Mouse (Mus musculus) liver, embryonic 16.5 days (tissue): ENCODE data around the gene Tcaf2. TPM values are rescaled to one million over a fixed set of nuclear protein-coding genes. Genes with fewer than 3 reads are reported as not detected.

Experiments used
- ATAC-seq: fragments of 200-750 bp; cut with Nextera tagmentation; 2 replicates; pipeline ENCODE4 v1.8.0; 2017; ENCODE audit warnings: low read depth, mild to moderate bottlenecking, moderate number of reproducible peaks, moderate library complexity
- H3K27ac ChIP-seq: fragments of 300-500 bp; sonication (generic); 2 replicates; pipeline ENCODE4 v1.5.1; 2014; ENCODE audit warnings: mild to moderate bottlenecking, low read length
- H3K27me3 ChIP-seq: fragments of 300-500 bp; sonication (generic); 2 replicates; pipeline ENCODE4 v1.6.1; 2014; ENCODE audit warnings: low read depth, low read length, mixed read lengths; ENCODE audit not compliant: control insufficient read depth, insufficient read depth
- H3K36me3 ChIP-seq: fragments of 300-500 bp; sonication (generic); 2 replicates; pipeline ENCODE4 v1.6.1; 2014; ENCODE audit warnings: mild to moderate bottlenecking; ENCODE audit not compliant: control insufficient read depth, insufficient read depth
- H3K4me1 ChIP-seq: fragments of 300-500 bp; sonication (generic); 2 replicates; pipeline ENCODE4 v1.6.1; 2014; ENCODE audit warnings: low read depth, low read length, mixed read lengths; ENCODE audit not compliant: control insufficient read depth
- H3K4me2 ChIP-seq: fragments of 300-500 bp; sonication (generic); 2 replicates; pipeline ENCODE4 v1.6.1; 2014; ENCODE audit warnings: low read depth, low read length, mixed read lengths
- H3K4me3 ChIP-seq: fragments of 300-500 bp; sonication (generic); 2 replicates; pipeline ENCODE4 v1.5.1; 2014; ENCODE audit warnings: low read depth, mild to moderate bottlenecking, low read length
- H3K9ac ChIP-seq: fragments of 300-500 bp; sonication (generic); 2 replicates; pipeline ENCODE4 v1.6.1; 2014; ENCODE audit warnings: low read depth, low read length
- H3K9me3 ChIP-seq: fragments of 300-500 bp; sonication (generic); replicated peaks from 2 replicates; pipeline ENCODE4 v1.6.1; 2016; ENCODE audit warnings: low read length; ENCODE audit not compliant: control insufficient read depth
- WGBS: fragments of 180-500 bp; shearing (Covaris S2); extraction: QIAGEN DNeasy Blood & Tissue Kit; methylation state at CpG from one replicate; pipeline ENCODE4 v1.1.7; 2014; ENCODE audit not compliant: insufficient replicate concordance; 5-methylcytosine and 5-hydroxymethylcytosine counted together
- polyA plus RNA-seq: library from polyadenylated mRNA; unstranded; fragments of >200 nt; fragmentation: Nextera tagmentation; extraction: Ambion mirVana; gene quantifications from 2 replicates; pipeline ENCODE4 v1.2.1, GENCODE M21; 2015

Tcaf2 gene
- polyA plus RNA-seq, 1 experiment from 2014 or later: 0.22 TPM

- ATAC-seq: no peak
- H3K4me3 ChIP-seq: no peak overlapping the region
- H3K9ac ChIP-seq: no peak overlapping the region
- H3K9me3 ChIP-seq: no peaks in the 10 kb centered on the region
- H3K36me3 ChIP-seq: no peaks in the 10 kb centered on the region
- no peak overlapping the region for H3K4me2 ChIP-seq
- WGBS: 35% methylated on average over 2 of the region's 2 CpGs
- no peak overlapping the region for H3K27ac ChIP-seq
- no peaks in the 10 kb centered on the region for H3K4me1 ChIP-seq
- H3K27me3 ChIP-seq: no peaks in the 10 kb centered on the region
These were observed 16.7 kb upstream of the Tcaf2 start for GRCm38 (mm10) chr6:42661739-42662138.

DNA sequence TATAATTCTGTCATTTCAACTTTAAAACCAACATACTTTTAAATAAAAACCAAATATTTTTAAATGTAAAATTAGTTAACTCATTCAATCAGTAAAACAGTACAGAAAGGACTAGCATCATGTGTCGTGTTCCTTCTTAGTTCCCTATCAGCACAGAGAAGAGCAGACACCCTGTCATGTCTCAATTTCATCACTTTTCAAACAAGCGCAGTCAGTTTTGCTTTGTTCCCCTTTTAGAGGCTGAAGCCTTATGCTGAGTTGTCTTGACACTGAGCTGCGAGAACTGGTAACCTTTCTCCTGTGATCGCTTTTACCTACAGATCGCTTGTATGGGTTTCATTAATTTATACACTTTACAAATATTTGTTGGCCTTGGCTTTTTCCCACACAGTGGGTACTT is 10.7 kb downstream of the Tcaf2 start:
- Histone ChIP-seq H3K36me3 (no peaks in the 10 kb centered on the region), H3K4me2 (no peak overlapping the region), H3K27me3 (no peaks in the 10 kb centered on the region), H3K9me3 (no peaks in the 10 kb centered on the region), H3K4me1 (no peaks in the 10 kb centered on the region), H3K9ac (no peak overlapping the region), H3K27ac (no peak overlapping the region), H3K4me3 (no peak overlapping the region)
- ATAC-seq: no peak
- 50% methylated on average over 5 of the region's 5 CpGs for WGBS

- no peaks in the 10 kb centered on the region for H3K9me3 ChIP-seq
- H3K4me1 ChIP-seq: no peaks in the 10 kb centered on the region
- no peaks in the 10 kb centered on the region for H3K27me3 ChIP-seq
- H3K4me2 ChIP-seq: no peak overlapping the region
- H3K36me3 ChIP-seq: no peaks in the 10 kb centered on the region
- ATAC-seq: no peak
- no peak overlapping the region for H3K4me3 ChIP-seq
- H3K9ac ChIP-seq: no peak overlapping the region
- WGBS: 53% methylated on average over 4 of the region's 4 CpGs
- H3K27ac ChIP-seq: no peak overlapping the region
These were observed 13.7 kb downstream of the Tcaf2 start for GRCm38 (mm10) chr6:42631395-42631794.

DNA sequence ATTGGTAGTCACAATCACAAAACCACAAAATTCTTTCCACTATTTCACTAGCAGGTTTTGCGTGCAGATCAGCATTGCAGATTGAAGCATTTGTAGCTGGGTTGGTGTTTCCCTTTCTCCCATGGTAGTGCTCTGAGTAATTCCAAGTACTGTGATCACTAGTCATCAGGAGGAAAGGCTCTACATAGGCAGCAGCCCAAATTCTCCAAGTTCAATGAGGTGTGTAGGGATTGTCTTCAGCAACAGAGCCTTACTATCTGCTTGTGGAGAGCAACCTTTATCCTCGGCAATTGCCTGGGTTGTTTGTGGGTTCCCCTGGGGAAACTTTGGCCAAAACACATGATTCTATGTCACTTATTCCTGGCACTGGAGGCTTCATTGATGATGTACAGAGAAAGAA is 28.1 kb downstream of the Tcaf2 start:
- no peaks in the 10 kb centered on the region for H3K27me3 ChIP-seq
- H3K9ac ChIP-seq: no peak overlapping the region
- H3K9me3 ChIP-seq: no peaks in the 10 kb centered on the region
- 61% methylated on average over 2 of the region's 2 CpGs for WGBS
- H3K36me3 ChIP-seq: no peaks in the 10 kb centered on the region
- H3K27ac ChIP-seq: no peak overlapping the region
- H3K4me2 ChIP-seq: no peak overlapping the region
- H3K4me1 ChIP-seq: no peaks in the 10 kb centered on the region
- H3K4me3 ChIP-seq: no peak overlapping the region
- ATAC-seq: no peak

- Histone ChIP-seq H3K4me3 (no peak overlapping the region), H3K4me2 (no peak overlapping the region), H3K27ac (no peak overlapping the region), H3K36me3 (no peaks in the 10 kb centered on the region), H3K9me3 (no peaks in the 10 kb centered on the region), H3K4me1 (no peaks in the 10 kb centered on the region), H3K27me3 (no peaks in the 10 kb centered on the region), H3K9ac (no peak overlapping the region)
- no peak for ATAC-seq
These were observed 32.8 kb downstream of the Tcaf2 start for GRCm38 (mm10) chr6:42612218-42612617.

- ATAC-seq: no peak
- H3K36me3 ChIP-seq: no peaks in the 10 kb centered on the region
- H3K27me3 ChIP-seq: no peaks in the 10 kb centered on the region
- no peak overlapping the region for H3K4me2 ChIP-seq
- no peaks in the 10 kb centered on the region for H3K9me3 ChIP-seq
- no peak overlapping the region for H3K27ac ChIP-seq
- H3K4me3 ChIP-seq: no peak overlapping the region
- H3K4me1 ChIP-seq: no peaks in the 10 kb centered on the region
- no peak overlapping the region for H3K9ac ChIP-seq
- 53% methylated on average over 4 of the region's 4 CpGs for WGBS
These were observed 34.0 kb downstream of the Tcaf2 start for GRCm38 (mm10) chr6:42610954-42611522.

DNA sequence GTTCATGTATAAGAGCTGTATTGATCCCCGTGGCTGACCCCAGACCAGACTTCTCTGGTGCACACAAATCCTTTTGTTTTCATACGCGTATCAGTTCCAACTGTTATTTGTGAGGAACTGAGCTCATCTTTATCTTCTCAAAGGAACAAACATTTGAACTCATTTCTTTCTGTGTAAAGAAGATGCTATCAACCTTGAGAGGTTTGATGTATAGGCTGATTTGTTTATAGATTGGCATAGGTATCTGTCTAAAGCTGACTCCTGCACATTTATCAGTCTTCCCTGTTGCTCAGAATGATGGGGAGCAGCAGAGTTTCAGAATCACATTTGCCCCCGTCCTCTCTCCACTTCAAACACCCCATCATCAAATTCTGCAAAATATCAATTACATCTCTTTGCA is 47.5 kb downstream of the Tcaf2 start, which contains the start of gene Tcaf3:
TSS of gene Tcaf3 (minus strand) at position 101 of the 400 bp plus-strand sequence.
- H3K27me3 ChIP-seq: no peaks in the 10 kb centered on the region
- no peaks in the 10 kb centered on the region for H3K4me1 ChIP-seq
- no peaks in the 10 kb centered on the region for H3K9me3 ChIP-seq
- 66% methylated on average over 4 of the region's 4 CpGs for WGBS
- H3K4me3 ChIP-seq: no peak within 1 kb of the TSS
- H3K36me3 ChIP-seq: no peaks in the 10 kb centered on the region
- H3K27ac ChIP-seq: no peak within 1 kb of the TSS
- H3K4me2 ChIP-seq: no peak within 1 kb of the TSS
- no peak within 1 kb of the TSS for H3K9ac ChIP-seq
- no peak for ATAC-seq

DNA sequence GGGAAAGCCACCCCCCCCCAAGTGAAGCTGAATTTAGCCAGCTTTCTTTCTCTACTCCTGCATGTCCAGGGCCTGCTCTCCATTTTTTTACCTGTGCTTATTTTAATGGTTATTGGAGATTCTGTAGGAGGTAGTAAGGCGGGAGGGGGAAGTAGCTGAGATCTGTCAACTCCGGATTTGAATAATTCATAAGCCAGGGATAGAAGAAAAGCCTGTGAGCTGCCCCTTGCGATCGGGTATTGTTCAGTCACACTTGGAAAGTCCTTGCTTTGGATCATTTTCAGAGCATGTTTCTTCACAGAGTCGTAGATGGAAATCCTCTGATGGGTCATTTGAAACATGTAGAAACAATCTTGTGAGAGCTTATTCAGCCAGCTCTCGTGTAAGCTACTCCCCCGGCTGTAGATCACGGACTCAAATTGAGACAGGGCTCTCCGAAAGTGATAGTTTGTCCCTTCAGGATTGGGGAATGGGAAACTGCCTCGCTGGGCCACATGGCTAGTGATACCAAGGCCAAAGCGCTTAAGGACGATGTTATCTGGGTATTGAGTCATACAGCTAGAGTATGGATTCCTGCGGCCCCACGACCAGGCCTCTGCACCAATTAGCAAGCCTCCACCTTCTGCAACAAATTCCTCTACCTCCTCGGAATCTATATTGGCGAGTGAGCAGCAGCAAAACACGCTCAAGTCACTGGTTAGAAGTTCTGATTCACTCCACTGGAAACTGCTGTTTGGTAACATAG is 51.7 kb downstream of the Tcaf2 start:
- Histone ChIP-seq H3K9me3 (no peaks in the 10 kb centered on the region), H3K27me3 (no peaks in the 10 kb centered on the region), H3K27ac (no peak overlapping the region), H3K4me3 (no peak overlapping the region), H3K4me2 (no peak overlapping the region), H3K9ac (no peak overlapping the region), H3K4me1 (no peaks in the 10 kb centered on the region), H3K36me3 (no peaks in the 10 kb centered on the region)
- 63% methylated on average over 17 of the region's 17 CpGs for WGBS
- no peak for ATAC-seq

DNA sequence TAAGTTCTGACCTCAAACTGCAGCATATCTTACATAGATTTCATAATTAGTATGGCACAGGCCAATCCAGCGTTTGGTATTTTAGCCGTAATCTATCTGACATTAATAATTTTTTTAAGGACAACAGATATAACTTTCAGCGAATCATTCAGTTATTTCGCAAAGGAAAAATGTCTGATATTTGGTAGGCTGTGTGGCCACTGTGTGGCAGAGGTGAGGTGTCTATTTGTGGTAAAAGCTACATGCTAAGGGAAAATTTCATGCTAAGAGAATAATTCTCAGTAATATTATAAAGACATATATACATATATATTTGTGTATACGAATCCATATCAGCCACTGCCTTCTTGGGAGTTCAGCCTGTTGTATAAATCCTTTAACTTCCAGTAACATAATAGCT is 58.5 kb downstream of the Tcaf2 start:
- Histone ChIP-seq H3K4me2 (no peak overlapping the region), H3K4me3 (no peak overlapping the region), H3K9me3 (no peaks in the 10 kb centered on the region), H3K27ac (no peak overlapping the region), H3K9ac (no peak overlapping the region), H3K4me1 (no peaks in the 10 kb centered on the region), H3K36me3 (no peaks in the 10 kb centered on the region), H3K27me3 (no peaks in the 10 kb centered on the region)
- WGBS: 65% methylated on average over 5 of the region's 5 CpGs
- no peak for ATAC-seq
